Mouse (Mus musculus) kidney, postnatal 0 days (tissue): ENCODE results near the gene Tbl2. TPM values are rescaled to one million over a fixed set of nuclear protein-coding genes. Genes with fewer than 3 reads are reported as not detected.
A peak's percentile ranks its signal among the peaks of the same experiment; 100 is the strongest.

Experiments used
- ATAC-seq: fragments of 200-750 bp; cut with Nextera tagmentation; replicated peaks from 2 replicates; pipeline ENCODE4 v1.8.0; 2017; ENCODE audit warnings: low read depth, moderate number of reproducible peaks, moderate TSS enrichment, moderate library complexity; ENCODE audit not compliant: low FRiP score
- DNase-seq: peaks from one replicate; pipeline ENCODE4 v3.0.0-alpha.2; 2016; ENCODE audit warnings: low spot score
- H3K27ac ChIP-seq: fragments of 300-500 bp; sonication (generic); 2 replicates; pipeline ENCODE4 v1.5.1; 2014; ENCODE audit warnings: mild to moderate bottlenecking
- H3K27me3 ChIP-seq: fragments of 300-500 bp; sonication (generic); 2 replicates; pipeline ENCODE4 v1.6.1; 2014; ENCODE audit warnings: low read length, mixed read lengths; ENCODE audit not compliant: insufficient read depth
- H3K36me3 ChIP-seq: fragments of 300-500 bp; sonication (generic); 2 replicates; pipeline ENCODE4 v1.6.1; 2014; ENCODE audit warnings: low read length, mixed read lengths; ENCODE audit not compliant: insufficient read depth
- H3K4me1 ChIP-seq: fragments of 300-500 bp; sonication (generic); replicated peaks from 2 replicates; pipeline ENCODE4 v1.6.1; 2014; ENCODE audit warnings: antibody characterized with exemption, low read length, mixed read lengths; ENCODE audit not compliant: insufficient read depth
- H3K4me2 ChIP-seq: fragments of 300-500 bp; sonication (generic); 2 replicates; pipeline ENCODE4 v1.6.1; 2014; ENCODE audit warnings: mild to moderate bottlenecking, low read length, moderate library complexity, mixed read lengths
- H3K4me3 ChIP-seq: fragments of 300-500 bp; sonication (generic); replicated peaks from 2 replicates; pipeline ENCODE4 v1.5.1; 2014; ENCODE audit warnings: low read depth, low read length
- H3K9ac ChIP-seq: fragments of 300-500 bp; sonication (generic); 2 replicates; pipeline ENCODE4 v1.6.1; 2014; ENCODE audit warnings: low read depth, low read length
- H3K9me3 ChIP-seq: fragments of 300-500 bp; sonication (generic); replicated peaks from 2 replicates; pipeline ENCODE4 v1.6.1; 2016; ENCODE audit warnings: low read length, inconsistent platforms, mixed read lengths
- CTCF ChIP-seq: IDR thresholded peaks from 2 replicates; pipeline ENCODE4 v1.5.1; 2016; ENCODE audit warnings: antibody characterized with exemption, low read depth, mild to moderate bottlenecking, moderate library complexity
- WGBS: fragments of 180-500 bp; shearing (Covaris S2); extraction: QIAGEN DNeasy Blood & Tissue Kit; methylation state at CpG from one replicate; pipeline ENCODE4 v1.1.7; 2014; 5-methylcytosine and 5-hydroxymethylcytosine counted together
- polyA plus RNA-seq: library from polyadenylated mRNA; unstranded; fragments of >200 nt; fragmentation: Nextera tagmentation; extraction: Ambion mirVana; gene quantifications from 2 replicates; pipeline ENCODE4 v1.2.1, GENCODE M21; 2015

The Tbl2 gene
- polyA plus RNA-seq: 14.5 and 17.4 TPM in 2 replicates

- Histone ChIP-seq H3K4me1 (no peaks in the 10 kb centered on the region; the same call in 1 of the 2 replicates), H3K4me2 (peak within 1 kb of the TSS; percentile 75), H3K27ac (peak within 1 kb of the TSS; percentile 85), H3K36me3 (peaks cover 5% of the 10 kb centered on the region), H3K27me3 (no peaks in the 10 kb centered on the region), H3K9ac (peak within 1 kb of the TSS; percentile 61), H3K4me3 (peak within 1 kb of the TSS; percentile 63), H3K9me3 (no peaks in the 10 kb centered on the region)
- DNase-seq (peak; percentile 100), ATAC-seq (peak; percentile 98)
- TF ChIP-seq CTCF: peak; percentile 46; the same call in 1 of the 2 replicates
- under 1% methylated on average over 59 of the region's 63 CpGs for WGBS
Observed at GRCm38 (mm10) chr5:135149053-135149819, at the start of gene Tbl2. Tbl2 (plus strand) TSS chr5:135149657.

GRCm38 (mm10) chr5:135100981-135101380 is 48.5 kb upstream of the Tbl2 start:
- Histone ChIP-seq H3K9ac (no peak overlapping the region), H3K9me3 (no peaks in the 10 kb centered on the region), H3K4me2 (no peak overlapping the region), H3K27me3 (no peaks in the 10 kb centered on the region), H3K36me3 (no peaks in the 10 kb centered on the region), H3K27ac (no peak overlapping the region), H3K4me1 (no peaks in the 10 kb centered on the region), H3K4me3 (no peak overlapping the region)
- WGBS: 45% methylated on average over 1 of the region's 1 CpGs
- ATAC-seq: no peak
- DNase-seq: no peak
- TF ChIP-seq CTCF: no peak

- no peak for ATAC-seq
- TF ChIP-seq CTCF: peak; percentile 69
- Histone ChIP-seq H3K9ac (no peak overlapping the region), H3K4me2 (no peak overlapping the region), H3K36me3 (no peaks in the 10 kb centered on the region), H3K27ac (no peak overlapping the region), H3K9me3 (no peaks in the 10 kb centered on the region), H3K27me3 (0 out of 2 replicates have a peak, but pooled peaks cover 5% of the 10 kb centered on the region), H3K4me1 (peaks cover 9% of the 10 kb centered on the region), H3K4me3 (no peak overlapping the region)
- DNase-seq: peak; percentile 32
- WGBS: 63% methylated on average over 11 of the region's 11 CpGs
Observed at GRCm38 (mm10) chr5:135103999-135104660, 45.3 kb upstream of the Tbl2 start.

- peak overlapping the region; percentile 61 for H3K9ac ChIP-seq
- peak overlapping the region; percentile 94 for H3K4me2 ChIP-seq
- ATAC-seq (peak; percentile 73), DNase-seq (peak; percentile 96)
- peak overlapping the region; percentile 55 for H3K4me3 ChIP-seq
- under 1% methylated on average over 48 of the region's 48 CpGs for WGBS
- no peak for TF ChIP-seq CTCF
- H3K9me3 ChIP-seq: no peaks in the 10 kb centered on the region
- H3K36me3 ChIP-seq: no peaks in the 10 kb centered on the region
- no peak overlapping the region for H3K27ac ChIP-seq
- H3K27me3 ChIP-seq: 0 out of 2 replicates have a peak, but pooled peaks cover 6% of the 10 kb centered on the region
- peaks cover 9% of the 10 kb centered on the region for H3K4me1 ChIP-seq
Observed at GRCm38 (mm10) chr5:135106758-135107256, 42.6 kb upstream of the Tbl2 start.

GRCm38 (mm10) chr5:135107521-135108501 is 41.6 kb upstream of the Tbl2 start:
- WGBS: 5% methylated on average over 40 of the region's 40 CpGs
- H3K36me3 ChIP-seq: no peaks in the 10 kb centered on the region

More at GRCm38 (mm10) chr5:135107521-135108501, 41.6 kb upstream of the Tbl2 start:
- 0 out of 2 replicates have a peak, but pooled peaks cover 6% of the 10 kb centered on the region for H3K27me3 ChIP-seq
- peak overlapping the region; percentile 55 for H3K4me3 ChIP-seq
- DNase-seq (peak; percentile 73), ATAC-seq (peak; percentile 59)
- H3K4me1 ChIP-seq: peaks cover 9% of the 10 kb centered on the region
- H3K9ac ChIP-seq: peak overlapping the region; percentile 61
- peak overlapping the region; percentile 94 for H3K4me2 ChIP-seq
- TF ChIP-seq CTCF: peak; percentile 73
- H3K27ac ChIP-seq: no peak overlapping the region
- no peaks in the 10 kb centered on the region for H3K9me3 ChIP-seq
